Mouse (Mus musculus) embryonic fibroblast, embryonic 13.5 days (primary cell): ENCODE measurements at regions not wholly inside any gene's neighbourhood (a gene's known extent, or its start where the extent isn't known, plus 50 kb on each side); places are given as distances from the start of the nearest gene placed in this dataset.

Experiments used
- H3K27ac ChIP-seq: 2 replicates; pipeline ENCODE4 v1.5.1; 2012; ENCODE audit warnings: low read length, control low read depth, inconsistent platforms; ENCODE audit not compliant: insufficient read depth
- H3K4me1 ChIP-seq: 2 replicates; pipeline ENCODE4 v1.6.1; 2011; ENCODE audit warnings: low read length; ENCODE audit not compliant: control insufficient read depth, insufficient read depth
- H3K4me3 ChIP-seq: 2 replicates; pipeline ENCODE4 v1.5.1; 2011; ENCODE audit warnings: mild to moderate bottlenecking, control low read depth, low read length; ENCODE audit not compliant: insufficient read depth
- CTCF ChIP-seq: IDR thresholded peaks from 2 replicates; pipeline ENCODE4 v1.5.1; 2011; ENCODE audit warnings: mild to moderate bottlenecking, control low read depth, low read length, moderate library complexity, borderline replicate concordance; ENCODE audit not compliant: insufficient read depth
- POLR2A ChIP-seq: IDR thresholded peaks from 2 replicates; pipeline ENCODE4 v1.6.1; 2011; ENCODE audit warnings: low read depth, mild to moderate bottlenecking, control low read depth, low read length, moderate library complexity

GRCm38 (mm10) chr9:61803555-61803954, 110.8 kb downstream of the Rplp1 start:
- TF ChIP-seq POLR2A, result no peak
- no peak for TF ChIP-seq CTCF
- Histone ChIP-seq H3K4me3 (no peak overlapping the region), H3K4me1 (no peaks in the 10 kb centered on the region), H3K27ac (no peak overlapping the region)

GRCm38 (mm10) chr9:61802694-61803093, 111.6 kb downstream of the Rplp1 start:
- Histone ChIP-seq H3K4me1 (no peaks in the 10 kb centered on the region), H3K4me3 (no peak overlapping the region), H3K27ac (no peak overlapping the region)
- no peak for TF ChIP-seq POLR2A
- no peak for TF ChIP-seq CTCF

- Histone ChIP-seq H3K27ac (no peak overlapping the region), H3K4me1 (no peaks in the 10 kb centered on the region), H3K4me3 (no peak overlapping the region)
- TF ChIP-seq POLR2A (no peak), CTCF (no peak)
Observed at GRCm38 (mm10) chr9:61799535-61799934, 114.8 kb downstream of the Rplp1 start.

- H3K4me3 ChIP-seq, result no peak overlapping the region
- H3K27ac ChIP-seq, result no peak overlapping the region
- TF ChIP-seq CTCF, result no peak
- TF ChIP-seq POLR2A, result no peak
- no peaks in the 10 kb centered on the region for H3K4me1 ChIP-seq
Observed at GRCm38 (mm10) chr9:61795910-61796309, 118.4 kb downstream of the Rplp1 start.

- no peak for TF ChIP-seq CTCF
- TF ChIP-seq POLR2A, result no peak
- no peak overlapping the region for H3K4me3 ChIP-seq
- H3K4me1 ChIP-seq, result no peaks in the 10 kb centered on the region
- no peak overlapping the region for H3K27ac ChIP-seq
Observed at GRCm38 (mm10) chr9:61791435-61792064, 122.8 kb downstream of the Rplp1 start.

GRCm38 (mm10) chr9:61790849-61791248, 123.5 kb downstream of the Rplp1 start:
- Histone ChIP-seq H3K4me1 (no peaks in the 10 kb centered on the region), H3K27ac (no peak overlapping the region), H3K4me3 (no peak overlapping the region)
- no peak for TF ChIP-seq CTCF
- no peak for TF ChIP-seq POLR2A

GRCm38 (mm10) chr9:61789066-61789897, 125.1 kb downstream of the Rplp1 start:
- no peak for TF ChIP-seq POLR2A
- no peak for TF ChIP-seq CTCF
- Histone ChIP-seq H3K4me1 (no peaks in the 10 kb centered on the region), H3K4me3 (no peak overlapping the region), H3K27ac (no peak overlapping the region)

- no peak for TF ChIP-seq CTCF
- no peak for TF ChIP-seq POLR2A
- Histone ChIP-seq H3K4me3 (no peak overlapping the region), H3K27ac (no peak overlapping the region), H3K4me1 (no peaks in the 10 kb centered on the region)
Observed at GRCm38 (mm10) chr9:61781469-61781868, 132.9 kb downstream of the Rplp1 start.

GRCm38 (mm10) chr9:61780186-61780939, 134.0 kb downstream of the Rplp1 start:
- no peak overlapping the region for H3K27ac ChIP-seq
- H3K4me1 ChIP-seq, result no peaks in the 10 kb centered on the region
- TF ChIP-seq CTCF (no peak), POLR2A (no peak)
- no peak overlapping the region for H3K4me3 ChIP-seq

GRCm38 (mm10) chr9:61779165-61779564, 135.2 kb downstream of the Rplp1 start:
- H3K4me3 ChIP-seq, result no peak overlapping the region
- no peaks in the 10 kb centered on the region for H3K4me1 ChIP-seq
- no peak overlapping the region for H3K27ac ChIP-seq
- TF ChIP-seq POLR2A, result no peak
- no peak for TF ChIP-seq CTCF
